Mouse (Mus musculus) lung, embryonic 15.5 days (tissue): ENCODE results near the gene Lin7a. TPM values are rescaled to one million over a fixed set of nuclear protein-coding genes. Genes with fewer than 3 reads are reported as not detected.

Experiments used
- ATAC-seq: fragments of 200-750 bp; cut with Nextera tagmentation; 2 replicates; pipeline ENCODE4 v1.8.0; 2017; ENCODE audit warnings: moderate number of reproducible peaks, borderline replicate concordance; ENCODE audit not compliant: low FRiP score, low TSS enrichment; ENCODE audit errors: extremely low read depth
- H3K27ac ChIP-seq: fragments of 300-500 bp; sonication (generic); 2 replicates; pipeline ENCODE4 v1.5.1; 2015; ENCODE audit warnings: moderate library complexity, mild to moderate bottlenecking, inconsistent platforms
- H3K27me3 ChIP-seq: fragments of 300-500 bp; sonication (generic); 2 replicates; pipeline ENCODE4 v1.6.1; 2015; ENCODE audit warnings: inconsistent platforms
- H3K36me3 ChIP-seq: fragments of 300-500 bp; sonication (generic); 2 replicates; pipeline ENCODE4 v1.6.1; 2015; ENCODE audit warnings: inconsistent platforms
- H3K4me1 ChIP-seq: fragments of 300-500 bp; sonication (generic); 2 replicates; pipeline ENCODE4 v1.6.1; 2015; ENCODE audit warnings: inconsistent platforms
- H3K4me2 ChIP-seq: fragments of 300-500 bp; sonication (generic); 2 replicates; pipeline ENCODE4 v1.6.1; 2015; ENCODE audit warnings: inconsistent platforms, mild to moderate bottlenecking, moderate library complexity
- H3K4me3 ChIP-seq: fragments of 300-500 bp; sonication (generic); 2 replicates; pipeline ENCODE4 v1.5.1; 2015; ENCODE audit warnings: mild to moderate bottlenecking, inconsistent platforms
- H3K9ac ChIP-seq: fragments of 300-500 bp; sonication (generic); 2 replicates; pipeline ENCODE4 v1.6.1; 2015; ENCODE audit warnings: inconsistent platforms
- H3K9me3 ChIP-seq: fragments of 300-500 bp; sonication (generic); 2 replicates; pipeline ENCODE4 v1.6.1; 2016; ENCODE audit warnings: inconsistent platforms
- WGBS: fragments of 180-500 bp; shearing (Covaris S2); methylation state at CpG from one replicate; pipeline ENCODE4 v1.1.7; 2015; 5-methylcytosine and 5-hydroxymethylcytosine counted together
- polyA plus RNA-seq: library from polyadenylated mRNA; unstranded; fragments of >200 nt; fragmentation: Nextera tagmentation; extraction: Ambion mirVana; gene quantifications from 2 replicates; pipeline ENCODE4 v1.2.1, GENCODE M21; 2015

The Lin7a gene
- polyA plus RNA-seq, 1 experiment from 2014 or later, result 5.5 TPM

DNA sequence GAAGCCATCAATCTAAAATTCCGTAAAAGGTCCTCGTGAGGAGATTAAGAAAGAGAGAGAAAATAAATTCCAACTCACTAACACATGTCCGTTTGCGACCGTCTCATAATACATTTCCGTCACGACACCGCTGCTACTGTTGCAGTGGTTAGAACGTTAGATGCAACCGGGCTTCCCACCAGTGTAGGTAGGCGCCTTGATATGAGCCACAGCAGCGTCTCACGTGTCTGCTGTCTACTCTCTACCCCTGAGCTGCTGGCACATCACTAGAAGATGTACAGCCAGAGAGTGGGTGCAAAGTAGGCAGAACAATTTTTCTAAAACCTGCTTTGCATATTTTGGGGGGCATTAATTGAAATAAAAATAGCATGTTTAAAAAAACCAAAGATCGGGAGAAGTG lies 146.8 kb downstream of the Lin7a start:
- no peak overlapping the region for H3K4me3 ChIP-seq
- H3K9me3 ChIP-seq, result no peaks in the 10 kb centered on the region
- no peak overlapping the region for H3K27ac ChIP-seq
- no peak for ATAC-seq
- H3K4me2 ChIP-seq, result no peak overlapping the region
- WGBS, result 68% methylated on average over 14 of the region's 14 CpGs
- H3K27me3 ChIP-seq, result no peaks in the 10 kb centered on the region
- H3K36me3 ChIP-seq, result no peaks in the 10 kb centered on the region
- H3K4me1 ChIP-seq, result no peaks in the 10 kb centered on the region
- no peak overlapping the region for H3K9ac ChIP-seq

DNA sequence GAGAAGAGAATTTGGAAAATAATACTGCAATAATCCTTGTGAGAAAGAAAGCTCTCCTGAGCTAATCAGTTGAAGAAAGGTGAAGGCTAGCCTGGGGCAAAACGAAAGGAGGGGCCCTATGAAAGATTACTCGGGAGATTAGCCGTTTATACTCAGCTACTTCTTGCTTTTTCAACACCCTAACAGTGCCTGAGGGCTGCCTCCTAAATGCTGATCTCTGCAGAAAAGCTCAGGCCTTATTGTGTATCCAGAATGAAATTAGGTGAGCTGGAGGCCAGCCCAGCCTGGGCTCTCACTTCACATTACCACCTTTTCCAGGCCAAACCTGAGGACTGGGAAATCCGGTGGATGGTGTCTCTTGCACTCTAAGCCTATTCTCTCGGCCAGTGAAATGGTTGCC lies 165.5 kb downstream of the Lin7a start:
- Histone ChIP-seq H3K4me1 (no peaks in the 10 kb centered on the region), H3K9ac (no peak overlapping the region), H3K4me3 (no peak overlapping the region), H3K4me2 (no peak overlapping the region), H3K36me3 (no peaks in the 10 kb centered on the region), H3K9me3 (no peaks in the 10 kb centered on the region), H3K27me3 (no peaks in the 10 kb centered on the region), H3K27ac (no peak overlapping the region)
- no peak for ATAC-seq
- WGBS, result 64% methylated on average over 5 of the region's 5 CpGs

- Histone ChIP-seq H3K36me3 (no peaks in the 10 kb centered on the region), H3K27ac (no peak overlapping the region), H3K4me3 (no peak overlapping the region), H3K9ac (no peak overlapping the region), H3K4me1 (no peaks in the 10 kb centered on the region), H3K4me2 (no peak overlapping the region), H3K27me3 (no peaks in the 10 kb centered on the region), H3K9me3 (no peaks in the 10 kb centered on the region)
- no peak for ATAC-seq
- 10% methylated on average over 4 of the region's 4 CpGs for WGBS
Measured at GRCm38 (mm10) chr10:107442781-107443180, 171.3 kb downstream of the Lin7a start.

GRCm38 (mm10) chr10:107449496-107450330 lies 178.2 kb downstream of the Lin7a start:
- no peaks in the 10 kb centered on the region for H3K36me3 ChIP-seq
- WGBS, result 81% methylated on average over 5 of the region's 5 CpGs
- ATAC-seq, result no peak
- no peak overlapping the region for H3K27ac ChIP-seq
- no peak overlapping the region for H3K9ac ChIP-seq
- no peak overlapping the region for H3K4me2 ChIP-seq
- H3K4me3 ChIP-seq, result no peak overlapping the region
- no peaks in the 10 kb centered on the region for H3K27me3 ChIP-seq
- H3K9me3 ChIP-seq, result no peaks in the 10 kb centered on the region
- no peaks in the 10 kb centered on the region for H3K4me1 ChIP-seq

GRCm38 (mm10) chr10:107467819-107468218 lies 196.3 kb downstream of the Lin7a start:
- H3K4me2 ChIP-seq, result no peak overlapping the region
- no peaks in the 10 kb centered on the region for H3K36me3 ChIP-seq
- H3K4me1 ChIP-seq, result no peaks in the 10 kb centered on the region
- peak; percentile 85; the same call in 1 of the 2 replicates for ATAC-seq
- 22% methylated on average over 7 of the region's 7 CpGs for WGBS
- H3K4me3 ChIP-seq, result no peak overlapping the region
- H3K9ac ChIP-seq, result no peak overlapping the region
- H3K27ac ChIP-seq, result no peak overlapping the region
- no peaks in the 10 kb centered on the region for H3K9me3 ChIP-seq
- no peaks in the 10 kb centered on the region for H3K27me3 ChIP-seq

Other genes starting within 250 kb of the Lin7a start
- 8.3 and 9.8 TPM in 2 replicates for gene Acss3, start 148.0 kb upstream of the Lin7a start, polyA plus RNA-seq
- 0.09 and 0.18 TPM in 2 replicates for gene Myf5, start 214.4 kb downstream of the Lin7a start, polyA plus RNA-seq
- gene Myf6, start 223.1 kb downstream of the Lin7a start, polyA plus RNA-seq, result 0.11 and 0.25 TPM in 2 replicates